Mouse (Mus musculus) erythroblast, embryonic 14.5 days (primary cell): ENCODE results near the gene Ppox.

Experiments
- GATA1 ChIP-seq: IDR thresholded peaks from 2 replicates; pipeline ENCODE4 v1.6.1; 2012; ENCODE audit warnings: low read length, inconsistent platforms, mixed read lengths
- TAL1 ChIP-seq: IDR thresholded peaks from 3 replicates; pipeline ENCODE4 v1.6.1; 2012; ENCODE audit warnings: low read length, inconsistent platforms, mixed read lengths

- TF ChIP-seq GATA1 (no peak), TAL1 (no peak)
Measured at GRCm38 (mm10) chr1:171294298-171295062, 13.5 kb upstream of the Ppox start, which contains the start of gene Ufc1.
